Mouse (Mus musculus) stomach, postnatal 0 days (tissue): ENCODE data around the gene Ptpn11.

Experiments
- CTCF ChIP-seq: IDR thresholded peaks from 2 replicates; pipeline ENCODE4 v1.5.1; 2016; ENCODE audit warnings: antibody characterized with exemption, low read depth, mild to moderate bottlenecking, moderate library complexity
- EP300 ChIP-seq: optimal IDR thresholded peaks from 2 replicates; pipeline ENCODE3; 2016; ENCODE audit warnings: antibody characterized with exemption

DNA sequence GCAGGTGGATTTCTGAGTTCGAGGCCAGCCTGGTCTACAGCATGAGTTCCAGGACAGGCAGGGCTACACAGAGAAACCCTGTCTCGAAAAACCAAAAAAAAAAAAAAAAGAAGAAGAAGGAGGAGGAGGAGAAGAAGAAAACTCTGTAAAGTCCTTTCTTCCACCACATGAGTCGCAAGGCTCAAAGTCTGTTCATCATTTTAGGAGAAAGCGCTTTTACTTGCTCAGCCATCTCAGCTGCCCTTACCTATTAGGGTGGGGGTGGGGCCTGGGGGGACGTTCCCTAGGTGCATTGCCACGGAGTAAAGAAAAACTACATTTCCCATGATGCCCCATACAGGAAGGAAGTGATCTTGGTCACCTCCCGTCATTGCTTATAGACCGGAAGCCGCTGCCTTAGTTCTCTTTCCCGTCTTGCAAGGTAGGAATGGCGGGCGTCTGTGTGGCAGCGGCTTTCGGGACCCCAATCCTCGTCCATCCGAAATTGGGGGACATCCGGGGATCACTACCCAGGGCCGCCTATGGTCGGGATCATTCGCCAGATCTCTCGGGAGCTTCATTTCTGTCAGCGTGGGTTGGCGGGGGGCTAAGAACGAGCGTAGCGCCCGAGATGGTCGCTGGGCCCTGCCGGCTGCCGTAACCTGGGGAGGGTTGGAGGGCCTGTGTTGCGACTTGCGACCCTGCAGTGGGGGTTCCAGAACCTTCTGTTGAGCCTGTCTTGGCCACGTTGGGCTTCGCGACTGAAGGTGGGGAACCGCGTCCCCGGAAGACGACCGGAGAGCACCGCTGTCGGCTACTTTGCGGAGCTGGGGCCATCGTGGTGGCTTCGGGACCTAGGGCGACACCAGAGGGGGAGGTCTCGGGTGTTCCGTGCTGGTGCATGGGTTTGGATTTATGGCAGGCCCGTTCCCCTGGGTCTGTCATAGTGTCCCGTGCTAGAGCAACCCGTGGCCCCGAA is 13.2 kb upstream of the Ptpn11 start, which contains the start of gene Rpl6:
- TF ChIP-seq CTCF: 0 out of 2 replicates have a peak, but pooled peaks have one; percentile 2
- no peak for TF ChIP-seq EP300
